Mouse (Mus musculus): ENCODE results near the gene Stat3.

- no peak for TF ChIP-seq GATA1 (IDR thresholded peaks at IDR 0.05; ENCODE audit: borderline replicate concordance, low read length)
- no peak for TF ChIP-seq FLI1 (IDR thresholded peaks at IDR 0.05; ENCODE audit: low read length)
Measured at GRCm38 (mm10) chr11:100958613-100959463, 19.5 kb upstream of the Stat3 start.

Measured in megakaryocyte, embryonic 14.5 days (primary cell).